Mouse (Mus musculus) liver, adult 2 months (tissue): Measurements from ENCODE around the gene Mrpl38. TPM values are rescaled to one million over a fixed set of nuclear protein-coding genes. Genes with fewer than 3 reads are reported as not detected.

Experiments used
- DNase-seq: peaks from one replicate; pipeline ENCODE4 v3.0.0-alpha.2; 2011; ENCODE audit warnings: low read depth, low spot score; ENCODE audit errors: extremely low read depth
- H3K27ac ChIP-seq: fragments of 200-500 bp; replicated peaks from 2 replicates; pipeline ENCODE4 v1.5.1; 2012; ENCODE audit warnings: low read depth, mild to moderate bottlenecking, control low read depth, inconsistent platforms, low read length; ENCODE audit not compliant: insufficient read depth
- H3K27me3 ChIP-seq: fragments of 200-500 bp; 2 replicates; pipeline ENCODE4 v1.6.1; 2012; ENCODE audit warnings: mild to moderate bottlenecking, moderate library complexity, low read length, inconsistent platforms; ENCODE audit not compliant: control insufficient read depth, insufficient read depth
- H3K36me3 ChIP-seq: fragments of 200-500 bp; 2 replicates; pipeline ENCODE4 v1.6.1; 2012; ENCODE audit warnings: low read length, inconsistent platforms; ENCODE audit not compliant: control insufficient read depth, insufficient read depth
- H3K4me1 ChIP-seq: fragments of 200-500 bp; 2 replicates; pipeline ENCODE4 v1.6.1; 2011; ENCODE audit warnings: low read length; ENCODE audit not compliant: control insufficient read depth, insufficient read depth
- H3K4me3 ChIP-seq: fragments of 200-500 bp; 2 replicates; pipeline ENCODE4 v1.5.1; 2011; ENCODE audit warnings: low read depth, mild to moderate bottlenecking, control low read depth, low read length, moderate library complexity; ENCODE audit not compliant: insufficient read depth
- H3K79me2 ChIP-seq: fragments of 200-500 bp; 2 replicates; pipeline ENCODE4 v1.6.1; 2012; ENCODE audit warnings: inconsistent platforms, mild to moderate bottlenecking, low read length, moderate library complexity; ENCODE audit not compliant: control insufficient read depth, insufficient read depth
- H3K9ac ChIP-seq: fragments of 200-500 bp; 2 replicates; pipeline ENCODE4 v1.6.1; 2012; ENCODE audit warnings: low read depth, mild to moderate bottlenecking, control low read depth, inconsistent platforms, low read length
- CTCF ChIP-seq: fragments of 200-500 bp; IDR thresholded peaks from 2 replicates; pipeline ENCODE4 v1.5.1; 2011; ENCODE audit warnings: low read depth, low read length, control low read depth
- POLR2A ChIP-seq: fragments of 200-500 bp; IDR thresholded peaks from 2 replicates; pipeline ENCODE4 v1.6.1; 2011; ENCODE audit warnings: low read length, control low read depth; ENCODE audit not compliant: insufficient read depth; ENCODE audit errors: extremely low read depth
- WGBS: fragments of 180-500 bp; shearing (Covaris S2); methylation state at CpG from one replicate; pipeline ENCODE4 v1.1.7; 2018; 5-methylcytosine and 5-hydroxymethylcytosine counted together
- polyA plus RNA-seq: library from polyadenylated mRNA; depleted of rRNA; stranded (reverse); fragments of >200 nt; gene quantifications from 2 replicates; pipeline ENCODE4 v1.2.3, GENCODE M21; 2012
- total RNA-seq: library from RNA; depleted of rRNA; stranded (reverse); fragments of >200 nt; gene quantifications from 2 replicates; pipeline ENCODE4 v1.2.3, GENCODE M21; 2014

The Mrpl38 gene
- total and polyA plus RNA-seq, 2 experiments = 26.4 to 63.7 TPM

DNA sequence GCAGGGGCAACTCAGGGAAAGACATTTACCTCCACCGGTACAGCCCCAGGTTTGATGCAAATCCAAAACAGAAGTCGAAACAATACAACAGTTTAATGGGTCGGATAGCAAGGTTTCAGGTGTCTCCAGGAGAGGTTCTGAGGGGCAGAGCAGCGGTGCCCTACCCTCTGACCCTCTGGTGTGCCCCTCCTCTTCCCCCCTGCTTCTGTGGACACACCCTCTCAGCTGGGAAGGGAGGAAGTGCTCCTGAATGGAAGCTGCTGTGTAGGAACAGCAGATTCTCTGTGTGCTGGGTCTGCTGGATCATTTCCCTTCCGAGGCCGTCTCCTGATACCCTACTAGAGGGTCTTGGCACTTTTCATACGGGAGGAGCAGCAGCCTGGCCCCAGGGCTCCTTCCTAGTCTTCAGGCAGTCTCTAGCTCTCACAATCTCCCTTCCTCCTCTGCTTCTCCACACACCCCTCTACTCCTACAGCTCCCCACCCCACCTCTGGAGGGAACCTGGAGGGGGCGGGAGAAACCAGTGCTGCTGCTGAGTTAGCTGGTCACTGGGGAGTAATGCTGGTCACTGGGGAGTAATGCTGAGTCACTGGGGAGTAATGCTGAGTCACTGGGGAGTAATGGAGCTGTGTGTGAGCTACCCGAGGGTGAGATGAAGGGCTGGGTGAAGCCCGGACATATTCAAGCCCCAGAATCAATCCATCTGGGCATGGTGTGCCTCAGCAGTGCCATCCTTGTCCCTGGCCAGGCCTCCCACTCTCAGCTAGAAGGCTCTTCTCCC, 3.7 kb upstream of the Mrpl38 start:
- 89% methylated on average over 10 of the region's 10 CpGs for WGBS
- H3K27me3 ChIP-seq = no peaks in the 10 kb centered on the region
- H3K4me3 ChIP-seq = no peak overlapping the region

GRCm38 (mm10) chr11:116138096-116138467, 586 bp downstream of the Mrpl38 start:
- Histone ChIP-seq H3K79me2 (peaks cover 5% of the 10 kb centered on the region; the same call in 1 of the 2 replicates), H3K27ac (peak overlapping the region; percentile 73), H3K27me3 (no peaks in the 10 kb centered on the region), H3K9ac (peak overlapping the region; percentile 94), H3K36me3 (peaks cover 2% of the 10 kb centered on the region; the same call in 1 of the 2 replicates), H3K4me1 (peaks cover 10% of the 10 kb centered on the region), H3K4me3 (peak overlapping the region; percentile 99)
- DNase-seq = no peak
- 2% methylated on average over 20 of the region's 20 CpGs for WGBS
- no peak for TF ChIP-seq CTCF

More for the DNA sequence above, 3.7 kb upstream of the Mrpl38 start:
- DNase-seq = no peak
- H3K4me1 ChIP-seq = peaks cover 10% of the 10 kb centered on the region
- no peak for TF ChIP-seq POLR2A
- TF ChIP-seq CTCF = no peak
- H3K9ac ChIP-seq = no peak overlapping the region
- H3K79me2 ChIP-seq = peaks cover 5% of the 10 kb centered on the region; the same call in 1 of the 2 replicates
- peaks cover 14% of the 10 kb centered on the region; the same call in 1 of the 2 replicates for H3K36me3 ChIP-seq
- H3K27ac ChIP-seq = no peak overlapping the region

- peaks cover 13% of the 10 kb centered on the region; the same call in 1 of the 2 replicates for H3K79me2 ChIP-seq
- H3K27me3 ChIP-seq = no peaks in the 10 kb centered on the region
- H3K4me1 ChIP-seq = peaks cover 20% of the 10 kb centered on the region
- DNase-seq = no peak
- 92% methylated on average over 10 of the region's 10 CpGs for WGBS
- H3K9ac ChIP-seq = no peak overlapping the region
- no peak overlapping the region for H3K4me3 ChIP-seq
- no peak overlapping the region for H3K27ac ChIP-seq
- H3K36me3 ChIP-seq = no peaks in the 10 kb centered on the region
- TF ChIP-seq POLR2A = no peak
- TF ChIP-seq CTCF = no peak
These were observed 4.5 kb downstream of the Mrpl38 start for GRCm38 (mm10) chr11:116134171-116134570.

GRCm38 (mm10) chr11:116133497-116133896, 5.2 kb downstream of the Mrpl38 start:
- Histone ChIP-seq H3K4me3 (no peak overlapping the region), H3K9ac (no peak overlapping the region), H3K27me3 (no peaks in the 10 kb centered on the region), H3K27ac (no peak overlapping the region), H3K79me2 (peaks cover 13% of the 10 kb centered on the region; the same call in 1 of the 2 replicates), H3K4me1 (peaks cover 24% of the 10 kb centered on the region), H3K36me3 (no peaks in the 10 kb centered on the region)
- TF ChIP-seq CTCF (no peak), POLR2A (no peak)
- WGBS = 75% methylated on average over 5 of the region's 5 CpGs
- DNase-seq = no peak

- H3K36me3 ChIP-seq = no peaks in the 10 kb centered on the region
- TF ChIP-seq CTCF (peak; percentile 52), POLR2A (no peak)
- WGBS = 71% methylated on average over 16 of the region's 16 CpGs
- H3K4me1 ChIP-seq = peaks cover 27% of the 10 kb centered on the region
- H3K27ac ChIP-seq = no peak overlapping the region
- DNase-seq = no peak
- H3K9ac ChIP-seq = no peak overlapping the region
- H3K27me3 ChIP-seq = no peaks in the 10 kb centered on the region
- no peak overlapping the region for H3K4me3 ChIP-seq
- H3K79me2 ChIP-seq = peaks cover 8% of the 10 kb centered on the region; the same call in 1 of the 2 replicates
These were observed 6.0 kb downstream of the Mrpl38 start for GRCm38 (mm10) chr11:116132366-116133333.
